Mouse (Mus musculus) heart, postnatal 0 days (tissue): Measurements from ENCODE around the gene Bcat2.

Source experiments
- CTCF ChIP-seq: IDR thresholded peaks from 2 replicates; pipeline ENCODE4 v1.5.1; 2016; ENCODE audit warnings: antibody characterized with exemption, control low read depth, low read depth
- EP300 ChIP-seq: IDR thresholded peaks from 2 replicates; pipeline ENCODE4 v1.6.1; 2016; ENCODE audit warnings: antibody characterized with exemption, low read depth

DNA sequence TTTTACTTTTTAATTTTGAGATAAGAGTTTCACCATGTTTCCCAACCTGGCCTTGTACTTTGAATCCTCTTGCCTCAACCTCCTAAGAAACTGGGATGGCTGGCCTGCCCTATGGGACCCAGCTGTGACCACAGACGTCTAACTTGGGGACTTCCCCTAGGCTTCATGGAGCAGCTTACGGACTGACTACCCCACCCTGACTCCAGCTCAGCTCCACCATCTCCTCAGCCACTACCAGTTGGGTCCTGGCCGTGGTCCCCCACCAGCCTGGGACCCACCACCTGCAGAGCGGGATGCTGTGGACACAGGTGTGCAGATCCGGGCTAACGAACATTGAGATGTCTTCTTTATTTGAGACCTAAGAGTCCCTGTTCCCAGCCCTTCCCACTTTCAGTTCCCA is 67.8 kb downstream of the Bcat2 start:
- TF ChIP-seq EP300 (no peak), CTCF (no peak)
